Mouse (Mus musculus) limb, embryonic 13.5 days (tissue): Measurements from ENCODE around the gene Ulk2. TPM values are rescaled to one million over a fixed set of nuclear protein-coding genes. Genes with fewer than 3 reads are reported as not detected.

ENCODE experiments used
- ATAC-seq: fragments of 200-750 bp; cut with Nextera tagmentation; 2 replicates; pipeline ENCODE4 v1.8.0; 2017; ENCODE audit warnings: low read depth, moderate number of reproducible peaks, moderate TSS enrichment; ENCODE audit not compliant: low FRiP score
- H3K27ac ChIP-seq: fragments of 300-500 bp; sonication (generic); 2 replicates; pipeline ENCODE4 v1.5.1; 2015; ENCODE audit warnings: inconsistent platforms, mild to moderate bottlenecking, moderate library complexity
- H3K27me3 ChIP-seq: fragments of 300-500 bp; sonication (generic); 2 replicates; pipeline ENCODE4 v1.6.1; 2015; ENCODE audit warnings: mild to moderate bottlenecking, inconsistent platforms
- H3K36me3 ChIP-seq: fragments of 300-500 bp; sonication (generic); 2 replicates; pipeline ENCODE4 v1.6.1; 2015; ENCODE audit warnings: inconsistent platforms, mild to moderate bottlenecking, moderate library complexity
- H3K4me1 ChIP-seq: fragments of 300-500 bp; sonication (generic); 2 replicates; pipeline ENCODE4 v1.6.1; 2015; ENCODE audit warnings: inconsistent platforms
- H3K4me2 ChIP-seq: fragments of 300-500 bp; sonication (generic); replicated peaks from 2 replicates; pipeline ENCODE4 v1.6.1; 2015; ENCODE audit warnings: inconsistent platforms, mild to moderate bottlenecking, moderate library complexity
- H3K4me3 ChIP-seq: fragments of 300-500 bp; sonication (generic); 2 replicates; pipeline ENCODE4 v1.5.1; 2015; ENCODE audit warnings: moderate library complexity, mild to moderate bottlenecking, inconsistent platforms
- H3K9ac ChIP-seq: fragments of 300-500 bp; sonication (generic); 2 replicates; pipeline ENCODE4 v1.6.1; 2015; ENCODE audit warnings: mild to moderate bottlenecking, inconsistent platforms
- H3K9me3 ChIP-seq: fragments of 300-500 bp; sonication (generic); 2 replicates; pipeline ENCODE4 v1.6.1; 2016; ENCODE audit warnings: inconsistent platforms
- WGBS: fragments of 180-500 bp; shearing (Covaris S2); methylation state at CpG from one replicate; pipeline ENCODE4 v1.1.7; 2015; 5-methylcytosine and 5-hydroxymethylcytosine counted together
- polyA plus RNA-seq: library from polyadenylated mRNA; unstranded; fragments of >200 nt; fragmentation: Nextera tagmentation; extraction: Ambion mirVana; gene quantifications from 2 replicates; pipeline ENCODE4 v1.2.1, GENCODE M21; 2015

The Ulk2 gene
- polyA plus RNA-seq, 1 experiment from 2014 or later = 17.4 TPM

DNA sequence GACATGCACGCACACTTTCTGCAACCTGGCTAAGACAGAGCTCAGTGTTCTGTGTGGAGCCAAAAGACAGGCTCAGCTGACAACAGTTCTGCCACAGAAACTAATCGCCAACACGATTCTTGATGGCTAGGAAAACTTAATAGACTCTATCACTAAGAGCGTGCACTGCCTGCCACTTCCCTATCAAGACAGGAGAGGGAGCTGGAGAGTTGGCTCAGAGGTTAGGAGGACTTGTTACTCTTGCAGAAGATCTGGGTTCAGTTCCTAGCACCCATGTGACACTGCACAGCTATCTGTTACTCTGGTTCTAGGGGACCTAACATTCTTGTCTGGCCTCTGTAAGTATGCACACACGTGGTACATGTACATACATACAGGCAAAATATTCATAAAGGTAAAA is 103.3 kb downstream of the Ulk2 start:
- whole genome bisulfite sequencing = 79% methylated on average over 5 of the region's 5 CpGs
- Histone ChIP-seq H3K9ac (no peak overlapping the region), H3K36me3 (peaks cover 86% of the 10 kb centered on the region)

GRCm38 (mm10) chr11:61747161-61747560 is 107.7 kb downstream of the Ulk2 start:
- WGBS = 67% methylated on average over 3 of the region's 3 CpGs
- H3K4me3 ChIP-seq = no peak overlapping the region
- ATAC-seq = no peak
- no peak overlapping the region for H3K27ac ChIP-seq
- H3K9ac ChIP-seq = no peak overlapping the region
- H3K4me2 ChIP-seq = no peak overlapping the region
- H3K36me3 ChIP-seq = peaks cover 84% of the 10 kb centered on the region
- H3K4me1 ChIP-seq = no peaks in the 10 kb centered on the region
- no peaks in the 10 kb centered on the region for H3K27me3 ChIP-seq
- no peaks in the 10 kb centered on the region for H3K9me3 ChIP-seq

More for the DNA sequence above, 103.3 kb downstream of the Ulk2 start:
- H3K4me2 ChIP-seq = no peak overlapping the region
- no peaks in the 10 kb centered on the region for H3K4me1 ChIP-seq
- no peak overlapping the region for H3K4me3 ChIP-seq
- H3K27me3 ChIP-seq = no peaks in the 10 kb centered on the region
- no peak for ATAC-seq
- no peak overlapping the region for H3K27ac ChIP-seq
- H3K9me3 ChIP-seq = no peaks in the 10 kb centered on the region

DNA sequence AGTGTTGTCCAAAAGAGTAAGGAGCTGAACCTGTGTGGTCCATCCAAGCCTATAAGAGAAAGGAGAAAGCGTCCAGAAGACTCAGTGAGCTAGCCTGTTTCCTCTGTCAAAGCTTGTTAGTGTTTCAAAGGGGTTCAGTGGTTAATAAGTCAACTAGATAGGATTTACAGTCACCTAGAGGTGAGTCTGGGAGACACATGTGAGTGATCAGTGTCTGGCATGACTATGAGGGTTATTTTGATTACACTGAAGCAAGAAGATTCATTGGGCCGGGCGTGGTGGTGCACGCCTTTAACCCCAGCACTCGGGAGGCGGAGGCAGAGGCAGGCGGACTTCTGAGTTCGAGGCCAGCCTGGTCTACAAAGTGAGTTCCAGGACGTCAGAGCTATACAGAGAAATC is 109.1 kb downstream of the Ulk2 start:
- H3K27ac ChIP-seq = no peak overlapping the region
- no peak overlapping the region for H3K9ac ChIP-seq
- no peaks in the 10 kb centered on the region for H3K4me1 ChIP-seq
- H3K36me3 ChIP-seq = peaks cover 84% of the 10 kb centered on the region
- H3K9me3 ChIP-seq = no peaks in the 10 kb centered on the region
- no peak overlapping the region for H3K4me2 ChIP-seq
- no peaks in the 10 kb centered on the region for H3K27me3 ChIP-seq
- WGBS = 91% methylated on average over 9 of the region's 9 CpGs
- no peak overlapping the region for H3K4me3 ChIP-seq
- ATAC-seq = no peak

- WGBS = 72% methylated on average over 3 of the region's 3 CpGs
- no peak overlapping the region for H3K9ac ChIP-seq
- no peaks in the 10 kb centered on the region for H3K9me3 ChIP-seq
- no peak overlapping the region for H3K27ac ChIP-seq
- ATAC-seq = no peak
- peaks cover 84% of the 10 kb centered on the region for H3K36me3 ChIP-seq
- H3K4me3 ChIP-seq = no peak overlapping the region
- H3K27me3 ChIP-seq = no peaks in the 10 kb centered on the region
- H3K4me2 ChIP-seq = no peak overlapping the region
- H3K4me1 ChIP-seq = no peaks in the 10 kb centered on the region
These were observed 110.4 kb downstream of the Ulk2 start for GRCm38 (mm10) chr11:61744460-61744859.

DNA sequence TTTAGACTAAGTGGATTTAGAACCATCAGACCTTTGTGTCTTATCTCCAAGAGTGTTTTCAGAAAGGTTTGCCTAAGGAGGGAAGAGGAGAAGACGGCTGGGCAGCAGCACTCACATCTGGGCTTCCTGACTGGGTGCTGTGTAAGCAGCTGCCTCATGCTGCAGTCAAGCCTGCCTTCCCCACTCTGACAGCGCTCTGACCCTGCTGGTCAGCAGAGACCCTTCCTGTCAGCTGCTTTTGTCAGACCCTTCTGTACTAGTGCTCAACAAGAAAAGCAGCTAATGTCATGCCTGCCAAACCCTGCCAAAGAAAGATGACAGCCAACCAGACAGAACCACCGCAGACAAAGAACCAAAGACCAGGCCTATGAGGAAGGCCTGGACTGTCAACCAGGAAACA is 111.1 kb downstream of the Ulk2 start:
- no peaks in the 10 kb centered on the region for H3K4me1 ChIP-seq
- H3K27me3 ChIP-seq = no peaks in the 10 kb centered on the region
- H3K9me3 ChIP-seq = no peaks in the 10 kb centered on the region
- no peak for ATAC-seq
- H3K27ac ChIP-seq = no peak overlapping the region
- H3K36me3 ChIP-seq = peaks cover 84% of the 10 kb centered on the region
- no peak overlapping the region for H3K4me2 ChIP-seq
- 85% methylated on average over 3 of the region's 3 CpGs for WGBS
- no peak overlapping the region for H3K4me3 ChIP-seq
- no peak overlapping the region for H3K9ac ChIP-seq

DNA sequence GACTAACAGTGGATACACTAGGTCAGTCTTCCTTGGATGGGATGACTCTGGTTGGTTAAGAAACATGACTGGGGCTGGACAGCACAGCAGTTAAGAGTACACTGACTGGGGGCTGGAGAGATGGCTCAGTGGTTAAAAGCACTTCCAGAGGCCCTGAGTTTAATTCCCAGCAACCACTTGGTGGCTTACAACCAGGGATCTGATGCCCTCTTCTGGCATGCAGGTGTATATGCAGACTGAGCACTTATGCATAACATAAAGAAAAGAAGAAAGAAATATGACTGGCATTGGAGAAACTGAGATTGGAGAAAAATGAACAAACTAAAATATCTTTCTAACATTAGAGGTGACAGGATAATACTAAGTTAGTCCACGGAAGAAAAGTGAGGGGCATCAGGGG is 114.4 kb downstream of the Ulk2 start:
- H3K36me3 ChIP-seq = peaks cover 84% of the 10 kb centered on the region
- no peak overlapping the region for H3K9ac ChIP-seq
- WGBS = 96% methylated on average over 1 of the region's 1 CpGs
- H3K4me3 ChIP-seq = no peak overlapping the region
- no peak for ATAC-seq
- no peak overlapping the region for H3K27ac ChIP-seq
- no peaks in the 10 kb centered on the region for H3K27me3 ChIP-seq
- H3K9me3 ChIP-seq = no peaks in the 10 kb centered on the region
- H3K4me2 ChIP-seq = no peak overlapping the region
- H3K4me1 ChIP-seq = no peaks in the 10 kb centered on the region

DNA sequence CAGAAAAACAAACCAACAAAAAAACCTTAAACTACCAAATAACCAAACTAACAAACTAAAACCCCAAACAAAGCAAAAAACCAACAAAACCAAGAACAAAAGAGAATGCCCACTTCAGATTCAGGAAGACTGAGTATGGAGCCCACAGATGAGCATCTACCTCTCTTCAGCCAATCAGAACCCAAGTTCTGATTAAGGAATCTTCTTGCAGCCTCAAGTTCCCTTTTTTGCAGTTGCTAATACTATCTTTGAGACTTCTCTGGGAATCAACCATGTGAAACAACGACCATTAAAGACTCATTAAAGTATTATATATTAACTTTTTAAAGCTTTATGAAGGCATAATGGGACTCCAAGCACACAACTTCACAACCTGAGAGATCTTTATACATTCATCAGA is 117.6 kb downstream of the Ulk2 start:
- WGBS = 89% methylated on average over 1 of the region's 1 CpGs
- Histone ChIP-seq H3K9ac (no peak overlapping the region), H3K4me3 (no peak overlapping the region), H3K27ac (no peak overlapping the region), H3K4me2 (no peak overlapping the region), H3K36me3 (peaks cover 92% of the 10 kb centered on the region), H3K4me1 (no peaks in the 10 kb centered on the region), H3K27me3 (no peaks in the 10 kb centered on the region), H3K9me3 (no peaks in the 10 kb centered on the region)
- ATAC-seq = no peak

DNA sequence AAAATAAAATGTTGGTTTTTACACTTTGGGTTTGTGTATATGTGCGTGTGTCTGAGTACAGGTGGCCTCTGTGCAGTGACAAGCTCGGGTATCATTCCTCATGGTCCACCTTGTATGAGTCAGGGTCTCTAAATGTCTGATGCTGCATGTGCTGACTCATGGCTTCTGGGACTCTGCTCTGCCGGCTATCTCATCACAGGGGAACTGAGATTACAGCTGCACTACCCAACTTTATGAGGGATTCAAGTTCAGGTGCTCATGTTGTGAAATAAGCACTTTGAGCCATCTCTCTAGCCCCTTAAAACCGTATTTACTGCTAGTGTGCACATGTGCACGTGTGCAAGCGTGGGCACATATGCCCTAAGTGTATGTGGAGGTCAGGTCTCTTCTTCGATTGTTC is 122.2 kb downstream of the Ulk2 start:
- WGBS = 86% methylated on average over 7 of the region's 7 CpGs
- Histone ChIP-seq H3K4me2 (no peak overlapping the region), H3K4me1 (no peaks in the 10 kb centered on the region), H3K36me3 (peaks cover 85% of the 10 kb centered on the region), H3K9me3 (no peaks in the 10 kb centered on the region), H3K27ac (no peak overlapping the region), H3K27me3 (no peaks in the 10 kb centered on the region), H3K9ac (no peak overlapping the region), H3K4me3 (no peak overlapping the region)
- ATAC-seq = no peak

DNA sequence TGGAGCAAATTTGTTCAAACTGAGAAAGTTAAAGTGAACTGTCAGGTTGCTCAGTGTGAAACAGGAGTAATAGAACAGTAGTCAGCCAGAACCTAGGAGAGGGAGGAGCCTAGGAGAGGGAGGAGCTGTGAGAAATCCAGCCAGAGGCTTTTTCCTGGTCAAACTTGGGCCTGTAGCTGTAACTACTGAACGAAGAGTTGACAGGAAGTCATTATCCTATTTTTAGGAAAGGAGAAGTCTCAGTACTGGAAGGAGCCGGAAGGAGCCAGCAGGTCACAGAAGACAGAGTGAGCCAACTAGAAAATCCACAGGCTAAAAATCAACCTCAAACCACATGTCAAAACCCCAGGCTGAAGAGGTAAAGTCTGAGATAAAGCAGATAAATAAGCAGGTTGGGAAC is 126.8 kb downstream of the Ulk2 start:
- Histone ChIP-seq H3K27me3 (no peaks in the 10 kb centered on the region), H3K9me3 (no peaks in the 10 kb centered on the region), H3K4me2 (no peak overlapping the region), H3K9ac (no peak overlapping the region), H3K4me1 (no peaks in the 10 kb centered on the region), H3K36me3 (peaks cover 60% of the 10 kb centered on the region), H3K27ac (no peak overlapping the region), H3K4me3 (no peak overlapping the region)
- ATAC-seq = no peak
- 57% methylated on average over 2 of the region's 2 CpGs for WGBS

Other genes starting within 250 kb of the Ulk2 start
- gene Grap, start 201.8 kb downstream of the Ulk2 start, polyA plus RNA-seq = 6.8 and 7.0 TPM in 2 replicates
- gene Fam83g, start 171.0 kb downstream of the Ulk2 start, polyA plus RNA-seq = 2.2 and 2.3 TPM in 2 replicates
- 0.08 TPM in 1 of 2 replicates, not detected in the other for gene Slc5a10, start 134.2 kb downstream of the Ulk2 start, polyA plus RNA-seq
- 29.8 and 34.7 TPM in 2 replicates for gene Prpsap2, start 93.0 kb downstream of the Ulk2 start, polyA plus RNA-seq
- gene Akap10, start 75.2 kb upstream of the Ulk2 start, polyA plus RNA-seq = 17.5 and 17.7 TPM in 2 replicates
- gene Specc1, start 101.7 kb upstream of the Ulk2 start, polyA plus RNA-seq = 12.3 and 13.9 TPM in 2 replicates